Mouse (Mus musculus): Measurements from ENCODE around the gene Tsga10.

Tsga10 gene

GRCm38 (mm10) chr1:37850696-37851095, 15.5 kb downstream of the Tsga10 start:
- DNase-seq: no peak

GRCm38 (mm10) chr1:37846878-37847277, 19.4 kb downstream of the Tsga10 start:
- no peak for DNase-seq

- peak; percentile 79 to 80 for DNase-seq
Observed at GRCm38 (mm10) chr1:37831681-37832080, 34.5 kb downstream of the Tsga10 start.

- peak; percentile 24 to 44 for DNase-seq
Observed at GRCm38 (mm10) chr1:37802291-37802690, 63.9 kb downstream of the Tsga10 start.

GRCm38 (mm10) chr1:37800298-37800697, 65.9 kb downstream of the Tsga10 start:
- no peak for DNase-seq

- no peak for DNase-seq
Observed at GRCm38 (mm10) chr1:37799505-37799904, 66.7 kb downstream of the Tsga10 start.

DNA sequence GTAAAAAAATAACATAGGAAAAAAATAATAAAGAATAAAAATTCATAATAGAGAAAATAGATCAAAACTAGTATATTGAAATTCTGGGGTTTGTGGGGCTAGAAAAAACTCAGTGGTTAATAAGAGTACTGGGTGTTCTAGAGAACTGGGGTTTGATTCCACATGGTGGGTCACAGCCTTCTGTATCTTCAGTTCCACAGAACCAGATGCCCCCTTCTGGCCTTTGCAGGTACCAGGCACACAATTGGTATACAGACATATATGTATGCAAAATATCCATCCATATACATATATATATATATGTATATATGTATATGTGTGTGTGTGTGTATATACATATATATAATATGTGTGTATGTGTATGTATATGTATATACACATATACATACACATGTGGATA, 106.8 kb downstream of the Tsga10 start:
- peak; percentile 11 to 15 for DNase-seq

GRCm38 (mm10) chr1:37744650-37745259, 121.5 kb downstream of the Tsga10 start:
- DNase-seq: peak; percentile 51 to 57

- DNase-seq: peak in 1 of 2 experiments; percentile 28
Observed at GRCm38 (mm10) chr1:37742602-37743270, 123.5 kb downstream of the Tsga10 start.

DNA sequence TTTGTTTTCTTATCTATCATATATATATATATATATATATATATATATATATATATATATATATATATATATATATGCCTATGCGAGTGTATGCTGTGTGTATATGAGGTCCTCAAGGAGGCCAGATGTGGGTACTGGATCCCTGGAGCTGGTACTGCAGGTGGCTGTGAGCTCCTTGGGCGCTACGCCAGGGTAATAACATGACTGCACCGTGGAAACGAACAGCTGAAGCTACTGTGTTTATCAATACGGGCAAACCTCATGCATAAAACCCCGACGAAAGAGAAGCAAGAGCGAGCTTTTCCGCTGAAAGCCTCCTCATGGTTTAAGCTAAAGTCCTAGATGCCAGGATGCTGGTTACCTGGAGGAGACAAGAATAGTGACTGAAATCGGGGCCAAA, 124.1 kb downstream of the Tsga10 start:
- DNase-seq: peak; percentile 15 to 28

GRCm38 (mm10) chr1:37740161-37740802, 125.9 kb downstream of the Tsga10 start:
- DNase-seq: no peak

- DNase-seq: no peak
Observed at GRCm38 (mm10) chr1:37738895-37739294, 127.3 kb downstream of the Tsga10 start.

- no peak for DNase-seq
Observed at GRCm38 (mm10) chr1:37737045-37737444, 129.2 kb downstream of the Tsga10 start.

DNA sequence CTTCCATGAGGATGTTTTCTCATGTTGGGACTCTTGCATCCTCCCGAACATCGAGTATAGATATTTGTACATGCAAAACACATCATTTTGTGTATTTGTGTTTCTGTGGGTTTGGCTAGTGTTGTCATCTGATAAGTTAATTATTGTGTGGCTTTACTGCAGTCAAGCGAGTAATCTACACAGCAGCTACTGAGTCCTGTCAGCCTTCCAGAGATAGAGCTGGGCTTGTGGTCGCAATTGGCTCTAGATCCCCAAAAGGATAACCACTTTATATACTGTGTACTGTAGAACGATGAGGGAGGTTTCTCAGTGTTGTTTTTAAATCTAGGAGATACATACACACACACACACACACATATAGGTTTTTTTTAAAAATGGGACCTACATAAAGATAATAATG, 130.3 kb downstream of the Tsga10 start:
- no peak for DNase-seq

DNA sequence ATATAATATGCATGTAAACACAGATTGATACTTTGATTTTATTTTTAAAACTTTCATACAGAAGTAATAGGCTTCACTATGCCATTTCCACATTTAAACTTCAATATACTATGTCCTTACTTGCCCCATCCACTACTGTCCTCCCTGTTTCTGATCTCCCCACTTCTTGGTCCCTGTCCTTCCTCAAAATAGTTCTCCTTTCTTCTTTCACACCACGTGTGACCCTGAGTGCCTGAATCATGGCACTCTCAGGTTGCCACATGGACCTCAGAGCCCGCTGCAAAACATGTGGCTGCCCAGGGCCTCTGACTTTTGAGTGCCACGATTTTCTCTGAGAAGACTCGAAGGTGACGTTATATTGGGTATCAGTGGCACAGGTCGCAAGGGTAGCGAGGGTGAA, 131.4 kb downstream of the Tsga10 start:
- no peak for DNase-seq

DNA sequence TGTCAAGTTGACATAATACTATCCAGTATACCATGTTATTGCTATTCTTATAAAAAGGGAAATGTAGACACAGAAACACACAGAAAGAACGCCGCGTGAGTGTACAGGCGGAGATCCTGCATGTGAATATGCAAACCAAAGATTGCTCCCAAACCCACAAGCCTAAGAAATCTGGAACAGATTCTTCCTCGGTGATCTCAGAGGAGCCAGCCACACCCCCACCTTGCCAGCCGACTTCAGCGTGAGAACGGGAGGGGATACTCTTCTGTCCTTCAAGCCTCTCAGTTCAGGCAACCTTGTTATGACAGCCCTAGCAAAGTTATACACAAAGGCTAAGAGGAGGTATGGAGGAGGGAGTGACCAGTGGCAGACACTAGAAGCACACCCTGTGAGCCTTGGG, 136.9 kb downstream of the Tsga10 start:
- no peak for DNase-seq

DNA sequence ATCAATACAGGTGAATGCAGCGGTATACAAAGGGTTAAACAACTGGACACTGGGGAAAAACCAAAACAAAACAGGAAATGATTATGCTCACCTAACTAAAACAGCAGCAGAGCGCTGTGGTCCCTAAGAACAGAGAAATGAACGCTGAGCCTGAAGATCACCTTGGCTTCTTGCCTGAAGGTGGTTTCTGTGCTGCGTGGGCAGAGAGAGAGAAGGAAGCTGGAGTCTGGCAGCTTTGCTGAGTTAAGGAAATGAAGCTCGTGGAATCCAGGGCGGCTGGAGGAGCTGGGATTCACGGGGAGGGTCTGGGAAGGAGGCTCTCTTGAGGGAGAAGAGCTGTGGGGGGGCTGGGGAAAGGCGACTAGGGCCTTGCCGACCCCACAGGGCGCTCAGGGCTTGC, 138.2 kb downstream of the Tsga10 start:
- no peak for DNase-seq

GRCm38 (mm10) chr1:37727186-37727585, 139.0 kb downstream of the Tsga10 start:
- no peak for DNase-seq

DNA sequence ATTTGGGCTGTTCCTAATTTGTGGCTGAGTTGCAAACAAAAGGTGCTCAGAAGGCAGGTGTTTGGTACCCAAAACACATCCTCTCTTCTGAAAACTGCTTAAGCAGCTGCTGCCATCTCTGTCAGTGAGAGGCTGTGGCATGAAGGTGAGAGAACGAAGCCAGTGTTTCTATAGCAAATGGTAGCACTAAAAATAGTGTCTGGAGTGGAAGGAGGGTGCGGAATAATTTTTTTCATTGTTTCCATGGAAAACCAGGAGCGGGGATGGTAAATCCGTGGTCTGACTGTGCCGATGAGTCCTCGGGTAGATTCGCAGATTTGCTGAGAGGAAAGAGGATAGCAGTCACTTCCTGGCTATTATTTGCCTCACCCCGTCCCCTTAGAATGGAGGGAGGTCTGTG, 139.8 kb downstream of the Tsga10 start:
- DNase-seq: no peak

- no peak for DNase-seq
Observed at GRCm38 (mm10) chr1:37725880-37726279, 140.3 kb downstream of the Tsga10 start.

GRCm38 (mm10) chr1:37721092-37721491, 145.1 kb downstream of the Tsga10 start:
- DNase-seq: no peak

DNA sequence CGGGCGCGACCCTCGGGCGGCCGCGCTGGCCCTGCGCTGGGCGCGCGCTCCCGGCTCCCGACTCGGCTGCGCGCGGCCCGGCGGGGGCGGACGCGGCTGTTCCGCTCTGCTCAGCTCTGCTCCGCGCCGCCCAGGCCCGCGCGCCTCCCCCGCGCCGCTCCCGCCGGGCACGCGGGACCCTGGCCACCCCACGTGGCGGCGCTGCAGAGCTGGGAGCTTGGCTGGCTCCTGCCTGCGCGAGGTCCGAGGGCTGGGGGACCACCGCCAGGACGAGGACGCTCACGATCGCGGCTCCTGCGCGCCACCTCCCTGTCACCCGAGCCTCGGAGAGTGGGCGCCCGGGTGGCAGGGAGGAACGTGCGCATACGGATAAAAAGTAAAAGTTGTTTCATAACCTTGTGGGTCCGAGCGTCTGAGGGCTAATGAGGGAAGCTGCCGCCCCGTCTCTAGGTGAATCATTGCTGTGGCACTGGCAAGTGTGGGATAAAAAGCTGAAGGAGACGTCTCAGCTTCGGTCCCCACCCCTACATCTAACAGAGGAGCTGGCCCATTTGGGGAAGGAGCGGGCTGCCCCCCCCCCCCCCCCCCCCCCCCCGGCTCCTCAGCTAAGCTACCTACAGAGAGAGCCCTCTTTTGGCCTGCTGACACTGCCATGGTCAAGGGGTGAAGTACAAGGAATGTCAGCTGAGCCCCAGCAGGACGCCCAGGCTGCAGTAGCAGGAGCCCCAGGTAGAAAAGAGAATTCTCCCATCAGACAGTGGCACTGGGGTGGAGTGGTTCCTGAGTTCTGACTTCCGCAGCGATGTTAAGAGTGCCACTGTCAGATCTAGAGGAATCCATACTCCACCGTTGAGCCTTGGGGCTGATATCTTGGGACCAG, 146.2 kb downstream of the Tsga10 start, which contains the start of gene 2010300C02Rik:
TSS of gene 2010300C02Rik (minus strand) at position 325 of the 880 bp plus-strand sequence.
- DNase-seq: peak; percentile 88 to 90
